In the genomic region with DNA sequence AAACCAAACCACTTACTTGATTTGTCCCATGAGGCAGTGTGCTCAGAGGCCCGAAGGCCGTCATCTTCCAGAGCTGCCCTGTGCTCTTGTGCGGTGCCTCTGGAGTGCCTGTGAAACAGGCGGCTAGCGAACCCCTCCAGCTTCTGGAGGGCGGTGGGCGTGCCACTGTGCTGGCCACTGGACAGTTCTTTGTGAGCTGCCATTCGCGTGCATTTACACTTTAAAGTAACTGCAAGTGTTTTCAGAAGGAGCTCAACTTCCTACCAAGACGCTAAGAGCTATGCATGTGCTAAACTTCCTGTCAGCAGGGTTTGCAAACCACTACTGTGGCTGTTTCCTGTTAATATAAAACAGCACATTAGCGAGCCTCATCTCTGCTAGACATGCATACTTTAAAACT, we compare ENCODE assay signal across 7 mouse cellular contexts. TPM values are rescaled to one million over a fixed set of nuclear protein-coding genes. Genes with fewer than 3 reads are reported as not detected.
DNase-seq lines count a peak whose midpoint lies in the region; ATAC-seq and TF ChIP-seq lines count a peak whose summit lies in the region.

No protein-coding gene starts in this region.

- TF ChIP-seq CTCF in cerebellum, adult 2 months (IDR thresholded peaks at IDR 0.05; ENCODE audit: borderline replicate concordance, insufficient read depth, low read depth, low read length): no peak

- DNase-seq in T-cell, adult 2 months (ENCODE audit: low spot score): peak; percentile 64
- peak; percentile 16 for DNase-seq in embryo, embryonic 9.5 days (ENCODE audit: extremely low spot score)
- peak; percentile 47 for DNase-seq in kidney, postnatal 10 days
- DNase-seq in thymus, postnatal 10 days (ENCODE audit: low spot score in 2 of 2): peak; percentile 24 to 37
- DNase-seq in cerebellum, adult 2 months: no peak

- peak; percentile 66; the same call in 1 of the 2 replicates for ATAC-seq in heart, embryonic 16.5 days (replicated peaks; ENCODE audit: extremely low read depth, insufficient read depth, low FRiP score)

- peak overlapping the region; percentile 66 for H3K4me2 ChIP-seq in heart, embryonic 16.5 days (ENCODE audit: low read depth, low read length)

- no peaks in the 10 kb centered on the region for H3K9me3 ChIP-seq in heart, embryonic 16.5 days (replicated peaks; ENCODE audit: control insufficient read depth, low read length)
- H3K9me3 ChIP-seq in megakaryocyte, embryonic 14.5 days: no peaks in the 10 kb centered on the region

- peak overlapping the region; percentile 59 for H3K27ac ChIP-seq in heart, embryonic 16.5 days (ENCODE audit: low read length)
- H3K27ac ChIP-seq in cerebellum, adult 2 months (ENCODE audit: insufficient read depth, low read length): no peak overlapping the region

- no peaks in the 10 kb centered on the region for H3K36me3 ChIP-seq in heart, embryonic 16.5 days (ENCODE audit: control insufficient read depth, insufficient read depth)
- no peaks in the 10 kb centered on the region for H3K36me3 ChIP-seq in megakaryocyte, embryonic 14.5 days (replicated peaks; ENCODE audit: low read length)

- no peaks in the 10 kb centered on the region for H3K27me3 ChIP-seq in heart, embryonic 16.5 days (ENCODE audit: control insufficient read depth, insufficient read depth, low read length)
- H3K27me3 ChIP-seq in megakaryocyte, embryonic 14.5 days (replicated peaks): no peaks in the 10 kb centered on the region
- no peaks in the 10 kb centered on the region for H3K27me3 ChIP-seq in cerebellum, adult 2 months (ENCODE audit: control insufficient read depth, insufficient read depth, low read length)

- 6% methylated on average over 11 of the region's 11 CpGs for WGBS in heart, embryonic 16.5 days
- 42% methylated on average over 11 of the region's 11 CpGs for WGBS in cerebellum, adult 2 months

- peak overlapping the region; percentile 71 for H3K9ac ChIP-seq in heart, embryonic 16.5 days (ENCODE audit: low read length)

- peaks cover 20% of the 10 kb centered on the region for H3K4me1 ChIP-seq in heart, embryonic 16.5 days (ENCODE audit: control insufficient read depth, insufficient read depth, low read length)
- peaks cover 73% of the 10 kb centered on the region for H3K4me1 ChIP-seq in megakaryocyte, embryonic 14.5 days
- H3K4me1 ChIP-seq in cerebellum, adult 2 months (ENCODE audit: control insufficient read depth, insufficient read depth, low read length): no peaks in the 10 kb centered on the region

- no peak for TF ChIP-seq POLR2A in cerebellum, adult 2 months (IDR thresholded peaks at IDR 0.05; ENCODE audit: borderline replicate concordance, insufficient read depth, low read length)

- peak overlapping the region; percentile 36 for H3K4me3 ChIP-seq in heart, embryonic 16.5 days (ENCODE audit: low read length)
- peak overlapping the region; percentile 92 for H3K4me3 ChIP-seq in megakaryocyte, embryonic 14.5 days (replicated peaks)
- H3K4me3 ChIP-seq in cerebellum, adult 2 months (replicated peaks; ENCODE audit: insufficient read depth, low read depth, low read length): no peak overlapping the region

RNA-seq across cellular contexts. Expression of gene Prkacb, which starts 31.7 kb away (rescaled TPM):
- polyA plus RNA-seq in heart, embryonic 16.5 days (2015; fragmentation: Nextera tagmentation; extraction: Ambion mirVana): 52.6 and 53.5 TPM in 2 replicates
- polyA plus RNA-seq in megakaryocyte, embryonic 14.5 days (2012; ENCODE audit: insufficient read depth, low replicate concordance): 5.7 and 10.8 TPM in 2 replicates
- polyA plus RNA-seq in cerebellum, adult 2 months (2012; rRNA removed): 166 and 172 TPM in 2 replicates

Comparison
In these comparisons a context has a peak if more than half of its experiments do, and no peak if none do; other contexts are left out.
1. DNase-seq: peak in T-cell, adult 2 months (single experiment), embryo, embryonic 9.5 days (single experiment), kidney, postnatal 10 days (single experiment) and thymus, postnatal 10 days (2 of 2); none in cerebellum, adult 2 months (0 of 2).